Mouse (Mus musculus): ENCODE measurements around the gene Cabin1. TPM values are rescaled to one million over a fixed set of nuclear protein-coding genes. Genes with fewer than 3 reads are reported as not detected.
A peak's percentile ranks its signal among the peaks of the same experiment; 100 is the strongest.

Gene Cabin1
- total RNA-seq, 2 experiments from 2014 or later = 7.7 to 8.0 TPM

- no peak for DNase-seq (ENCODE audit: low spot score)
Measured at GRCm38 (mm10) chr10:75703504-75703903, 60.6 kb downstream of the Cabin1 start.

- no peak for DNase-seq (ENCODE audit: low spot score)
Measured at GRCm38 (mm10) chr10:75702494-75702893, 61.6 kb downstream of the Cabin1 start.

- DNase-seq (ENCODE audit: low spot score) = no peak
Measured at GRCm38 (mm10) chr10:75701280-75701679, 62.9 kb downstream of the Cabin1 start.

- no peak for DNase-seq (ENCODE audit: low spot score)
Measured at GRCm38 (mm10) chr10:75697693-75698092, 66.4 kb downstream of the Cabin1 start.

- DNase-seq (ENCODE audit: low spot score) = no peak
Measured at GRCm38 (mm10) chr10:75696597-75697355, 67.4 kb downstream of the Cabin1 start.

GRCm38 (mm10) chr10:75695521-75695920 is 68.6 kb downstream of the Cabin1 start:
- no peak for DNase-seq (ENCODE audit: low spot score)

GRCm38 (mm10) chr10:75695078-75695477 is 69.1 kb downstream of the Cabin1 start:
- DNase-seq (ENCODE audit: low spot score) = no peak

- no peak for DNase-seq (ENCODE audit: low spot score)
Measured at GRCm38 (mm10) chr10:75694567-75694966, 69.6 kb downstream of the Cabin1 start.

- DNase-seq (ENCODE audit: low spot score) = no peak
Measured at GRCm38 (mm10) chr10:75693451-75694233, 70.5 kb downstream of the Cabin1 start.

GRCm38 (mm10) chr10:75688598-75688997 is 75.5 kb downstream of the Cabin1 start:
- DNase-seq (ENCODE audit: low spot score) = no peak

- DNase-seq (ENCODE audit: low spot score) = no peak
Measured at GRCm38 (mm10) chr10:75686724-75687123, 77.4 kb downstream of the Cabin1 start.

- DNase-seq (ENCODE audit: low spot score) = no peak
Measured at GRCm38 (mm10) chr10:75684035-75685004, 79.8 kb downstream of the Cabin1 start.

GRCm38 (mm10) chr10:75680574-75681001 is 83.6 kb downstream of the Cabin1 start:
- no peak for DNase-seq (ENCODE audit: low spot score)

GRCm38 (mm10) chr10:75679204-75679603 is 84.9 kb downstream of the Cabin1 start:
- no peak for DNase-seq (ENCODE audit: low spot score)

- DNase-seq (ENCODE audit: low spot score) = no peak
Measured at GRCm38 (mm10) chr10:75677989-75678388, 86.2 kb downstream of the Cabin1 start.

- no peak for DNase-seq (ENCODE audit: low spot score)
Measured at GRCm38 (mm10) chr10:75677571-75677970, 86.6 kb downstream of the Cabin1 start.

GRCm38 (mm10) chr10:75676819-75677565 is 87.1 kb downstream of the Cabin1 start:
- DNase-seq (ENCODE audit: low spot score) = peak; percentile 67

GRCm38 (mm10) chr10:75676286-75676685 is 87.9 kb downstream of the Cabin1 start:
- no peak for DNase-seq (ENCODE audit: low spot score)

- no peak for DNase-seq (ENCODE audit: low spot score)
Measured at GRCm38 (mm10) chr10:75675594-75675993, 88.5 kb downstream of the Cabin1 start.

GRCm38 (mm10) chr10:75669936-75670335 is 94.2 kb downstream of the Cabin1 start:
- DNase-seq (ENCODE audit: low spot score) = no peak

GRCm38 (mm10) chr10:75667911-75668270 is 96.2 kb downstream of the Cabin1 start:
- DNase-seq (ENCODE audit: low spot score) = peak; percentile 63
